Mouse (Mus musculus) olfactory bulb, adult 2 months (tissue): ENCODE measurements around the gene Mettl18.

ENCODE experiments used
- CTCF ChIP-seq: fragments of 200-500 bp; IDR thresholded peaks from 2 replicates; pipeline ENCODE4 v1.5.1; 2012; ENCODE audit warnings: low read depth, mild to moderate bottlenecking, low read length, moderate library complexity; ENCODE audit not compliant: insufficient read depth
- POLR2A ChIP-seq: fragments of 200-500 bp; IDR thresholded peaks from 2 replicates; pipeline ENCODE4 v1.6.1; 2012; ENCODE audit warnings: mild to moderate bottlenecking, low read depth, low read length, moderate library complexity; ENCODE audit not compliant: insufficient read depth

- no peak for TF ChIP-seq POLR2A
- TF ChIP-seq CTCF, result no peak
Measured at GRCm38 (mm10) chr1:163953396-163953795, 41.3 kb upstream of the Mettl18 start.
